8 mouse cellular contexts compared by ENCODE assay signal in the genomic region with DNA sequence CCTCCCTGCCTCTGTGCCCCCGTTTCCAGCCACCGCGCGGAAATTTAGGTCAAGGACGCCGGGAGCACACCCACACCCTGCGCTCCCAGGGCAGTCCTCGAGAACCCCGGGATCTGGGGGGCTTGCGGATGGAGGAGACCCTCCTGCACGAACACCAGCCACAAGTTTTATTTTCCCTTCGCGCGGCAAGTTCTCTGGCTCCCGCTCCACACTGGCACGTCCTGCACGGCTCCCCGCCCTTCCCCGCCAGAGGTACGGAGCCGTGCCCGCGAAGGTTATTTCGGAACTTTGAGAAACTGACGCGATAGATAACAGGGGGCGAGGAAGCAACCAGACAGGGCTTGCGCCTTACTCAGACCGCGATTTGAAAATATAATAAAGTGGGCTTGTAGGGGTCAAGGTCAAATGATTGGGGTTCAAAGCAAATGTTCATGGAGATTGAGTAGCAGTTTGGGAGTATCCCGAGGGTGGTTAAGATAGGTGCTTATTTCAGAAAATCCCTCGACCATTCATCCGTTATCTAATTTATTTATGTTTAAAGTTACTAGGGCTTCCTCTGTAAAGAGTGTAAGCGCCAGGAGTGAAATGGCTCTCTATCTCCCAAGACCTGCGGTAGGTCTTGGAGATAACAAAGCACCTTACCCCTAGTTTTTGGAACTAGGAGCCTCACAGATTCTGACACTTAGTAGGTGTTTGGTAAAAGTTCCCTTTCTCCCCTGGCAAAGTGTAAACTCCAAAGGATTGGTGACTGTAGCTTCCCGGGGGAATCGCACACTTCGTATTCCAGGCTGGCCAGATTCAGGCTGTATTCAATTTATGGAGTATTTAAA. TPM values are rescaled to one million over a fixed set of nuclear protein-coding genes. Genes with fewer than 3 reads are reported as not detected.
DNase-seq lines count a peak whose midpoint lies in the region; ATAC-seq lines count a peak whose summit lies in the region.

No protein-coding gene starts in this region.

- peak overlapping the region; percentile 97 for H3K4me3 ChIP-seq in forebrain, embryonic 10.5 days
- H3K4me3 ChIP-seq in intestine, embryonic 14.5 days (ENCODE audit: low read depth, low read length) = peak overlapping the region; percentile 84
- peak overlapping the region; percentile 97 for H3K4me3 ChIP-seq in midbrain, embryonic 10.5 days

- 5% methylated on average over 38 of the region's 38 CpGs for WGBS in forebrain, embryonic 10.5 days
- 4% methylated on average over 38 of the region's 38 CpGs for WGBS in intestine, embryonic 14.5 days
- 4% methylated on average over 38 of the region's 38 CpGs for WGBS in midbrain, embryonic 10.5 days

- peaks cover 17% of the 10 kb centered on the region for H3K36me3 ChIP-seq in forebrain, embryonic 10.5 days (replicated peaks)
- H3K36me3 ChIP-seq in intestine, embryonic 14.5 days (ENCODE audit: control insufficient read depth, insufficient read depth, low read length) = no peaks in the 10 kb centered on the region
- H3K36me3 ChIP-seq in midbrain, embryonic 10.5 days = peaks cover 12% of the 10 kb centered on the region

- peak overlapping the region; percentile 100 for H3K27ac ChIP-seq in forebrain, embryonic 10.5 days
- peak overlapping the region; percentile 87 for H3K27ac ChIP-seq in intestine, embryonic 14.5 days (ENCODE audit: low read depth)
- peak overlapping the region; percentile 100 for H3K27ac ChIP-seq in midbrain, embryonic 10.5 days (replicated peaks)

- H3K4me1 ChIP-seq in forebrain, embryonic 10.5 days = peaks cover 63% of the 10 kb centered on the region
- peaks cover 37% of the 10 kb centered on the region for H3K4me1 ChIP-seq in intestine, embryonic 14.5 days (replicated peaks; ENCODE audit: control insufficient read depth, insufficient read depth, low read length)
- H3K4me1 ChIP-seq in midbrain, embryonic 10.5 days = peaks cover 61% of the 10 kb centered on the region

- peak overlapping the region; percentile 98 for H3K9ac ChIP-seq in intestine, embryonic 14.5 days (ENCODE audit: low read length)

- ATAC-seq in intestine, embryonic 14.5 days (replicated peaks; ENCODE audit: low FRiP score, low TSS enrichment, low read depth) = peak; percentile 38; the same call in 1 of the 2 replicates

- no peaks in the 10 kb centered on the region for H3K9me3 ChIP-seq in forebrain, embryonic 10.5 days
- no peaks in the 10 kb centered on the region for H3K9me3 ChIP-seq in intestine, embryonic 14.5 days (ENCODE audit: control insufficient read depth, low read length)
- no peaks in the 10 kb centered on the region for H3K9me3 ChIP-seq in midbrain, embryonic 10.5 days (replicated peaks)

- peak; percentile 64 for DNase-seq in kidney, postnatal 10 days
- no peak for DNase-seq in kidney, adult 11 months
- peak; percentile 60 for DNase-seq in MN1 (ENCODE audit: low spot score)
- DNase-seq in forebrain, embryonic 10.5 days (ENCODE audit: extremely low spot score, low spot score) = peak; percentile 61
- no peak for DNase-seq in intestine, embryonic 14.5 days (ENCODE audit: low spot score)
- DNase-seq in midbrain, embryonic 10.5 days (ENCODE audit: low spot score) = no peak
- no peak for DNase-seq in cerebellum, postnatal 25 days
- DNase-seq in adrenal gland, postnatal 4 days (ENCODE audit: low spot score in 2 of 2) = no peak

- peak overlapping the region; percentile 88 for H3K4me2 ChIP-seq in intestine, embryonic 14.5 days (ENCODE audit: low read length)

- peaks cover 8% of the 10 kb centered on the region; the same call in 1 of the 2 replicates for H3K27me3 ChIP-seq in forebrain, embryonic 10.5 days (ENCODE audit: poor library complexity, severe bottlenecking)
- no peaks in the 10 kb centered on the region for H3K27me3 ChIP-seq in intestine, embryonic 14.5 days (replicated peaks; ENCODE audit: control insufficient read depth, insufficient read depth, low read length)
- no peaks in the 10 kb centered on the region for H3K27me3 ChIP-seq in midbrain, embryonic 10.5 days (ENCODE audit: low read depth, poor library complexity, severe bottlenecking)

RNA-seq across cellular contexts. Expression of gene Msi2, which starts 0.7 kb away (rescaled TPM):
- 19.2 and 20.4 TPM in 2 replicates for polyA plus RNA-seq in forebrain, embryonic 10.5 days (2016; fragmentation: Nextera tagmentation; extraction: Ambion mirVana)
- polyA plus RNA-seq in intestine, embryonic 14.5 days (2014; fragmentation: Nextera tagmentation; extraction: Ambion mirVana) = 13.6 and 15.1 TPM in 2 replicates
- polyA plus RNA-seq in midbrain, embryonic 10.5 days (2016; fragmentation: Nextera tagmentation; extraction: Ambion mirVana) = 25.3 and 30.5 TPM in 2 replicates
- 100 to 1,000 TPM; 200 to 212 TPM for total RNA-seq in adrenal gland, postnatal 4 days (2021)

Comparison
In these comparisons a context has a peak if more than half of its experiments do, and no peak if none do; other contexts are left out.
1. DNase-seq: peak in kidney, postnatal 10 days (single experiment), MN1 (single experiment) and forebrain, embryonic 10.5 days (single experiment); none in kidney, adult 11 months (single experiment), intestine, embryonic 14.5 days (single experiment), midbrain, embryonic 10.5 days (single experiment), cerebellum, postnatal 25 days (0 of 2) and adrenal gland, postnatal 4 days (0 of 2).
2. Peak in every context shown above with its lines, with median percentiles within 50 percentile points of each other: H3K27ac ChIP-seq and H3K4me3 ChIP-seq.